Mouse (Mus musculus) embryonic facial prominence, embryonic 13.5 days (tissue): Measurements from ENCODE around the gene Ttll3. TPM values are rescaled to one million over a fixed set of nuclear protein-coding genes. Genes with fewer than 3 reads are reported as not detected.

Experiments
- ATAC-seq: fragments of 200-750 bp; cut with Nextera tagmentation; 2 replicates; pipeline ENCODE4 v1.8.0; 2017; ENCODE audit warnings: low read depth; ENCODE audit not compliant: insufficient number of reproducible peaks, insufficient read depth, low FRiP score, low TSS enrichment
- H3K27ac ChIP-seq: fragments of 300-500 bp; sonication (generic); 2 replicates; pipeline ENCODE4 v1.5.1; 2015; ENCODE audit warnings: moderate library complexity, mild to moderate bottlenecking, inconsistent platforms
- H3K27me3 ChIP-seq: fragments of 300-500 bp; sonication (generic); 2 replicates; pipeline ENCODE4 v1.6.1; 2015; ENCODE audit warnings: mild to moderate bottlenecking, inconsistent platforms
- H3K36me3 ChIP-seq: fragments of 300-500 bp; sonication (generic); 2 replicates; pipeline ENCODE4 v1.6.1; 2015; ENCODE audit warnings: mild to moderate bottlenecking, inconsistent platforms
- H3K4me1 ChIP-seq: fragments of 300-500 bp; sonication (generic); 2 replicates; pipeline ENCODE4 v1.6.1; 2015; ENCODE audit warnings: inconsistent platforms
- H3K4me2 ChIP-seq: fragments of 300-500 bp; sonication (generic); 2 replicates; pipeline ENCODE4 v1.6.1; 2015; ENCODE audit warnings: moderate library complexity, mild to moderate bottlenecking, inconsistent platforms
- H3K4me3 ChIP-seq: fragments of 300-500 bp; sonication (generic); 2 replicates; pipeline ENCODE4 v1.5.1; 2015; ENCODE audit warnings: mild to moderate bottlenecking, inconsistent platforms
- H3K9ac ChIP-seq: fragments of 300-500 bp; sonication (generic); 2 replicates; pipeline ENCODE4 v1.6.1; 2015; ENCODE audit warnings: mild to moderate bottlenecking, inconsistent platforms
- H3K9me3 ChIP-seq: fragments of 300-500 bp; sonication (generic); 2 replicates; pipeline ENCODE4 v1.6.1; 2016; ENCODE audit warnings: inconsistent platforms
- WGBS: fragments of 180-500 bp; shearing (Covaris S2); methylation state at CpG from one replicate; pipeline ENCODE4 v1.1.7; 2015; ENCODE audit warnings: mixed read lengths; 5-methylcytosine and 5-hydroxymethylcytosine counted together
- polyA plus RNA-seq: library from polyadenylated mRNA; unstranded; fragments of >200 nt; fragmentation: Nextera tagmentation; extraction: Ambion mirVana; gene quantifications from 2 replicates; pipeline ENCODE4 v1.2.1, GENCODE M21; 2015

Gene Ttll3
- polyA plus RNA-seq, 1 experiment from 2014 or later: 5.3 TPM

GRCm38 (mm10) chr6:113427397-113427796 is 38.3 kb downstream of the Ttll3 start:
- Histone ChIP-seq H3K9ac (no peak overlapping the region), H3K4me3 (no peak overlapping the region), H3K27ac (no peak overlapping the region), H3K27me3 (no peaks in the 10 kb centered on the region), H3K4me2 (no peak overlapping the region), H3K36me3 (no peaks in the 10 kb centered on the region), H3K4me1 (no peaks in the 10 kb centered on the region), H3K9me3 (no peaks in the 10 kb centered on the region)
- no peak for ATAC-seq
- 62% methylated on average over 3 of the region's 3 CpGs for WGBS

DNA sequence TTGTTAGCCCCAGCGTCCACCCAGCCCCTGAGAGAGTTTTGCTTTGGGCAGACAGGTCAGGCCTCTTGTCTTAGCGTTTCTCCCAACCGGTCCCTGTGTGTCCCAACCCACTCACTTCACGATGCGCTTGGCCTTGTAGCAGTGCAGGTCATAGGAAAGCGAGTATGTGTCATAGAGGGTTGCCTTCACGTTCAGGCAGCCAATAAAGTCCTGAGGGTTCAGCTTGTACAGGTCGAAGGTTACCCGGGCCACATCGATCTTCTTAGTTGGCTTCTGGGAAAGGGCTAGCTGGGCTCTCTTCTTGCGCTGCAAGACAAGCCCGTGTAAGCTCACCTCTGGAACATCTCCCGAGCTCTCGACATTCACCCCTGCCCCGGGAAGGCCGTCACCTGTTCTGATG is 38.9 kb downstream of the Ttll3 start:
- Histone ChIP-seq H3K4me1 (no peaks in the 10 kb centered on the region), H3K27me3 (no peaks in the 10 kb centered on the region), H3K36me3 (no peaks in the 10 kb centered on the region), H3K4me3 (no peak overlapping the region), H3K9me3 (no peaks in the 10 kb centered on the region), H3K27ac (no peak overlapping the region), H3K4me2 (no peak overlapping the region), H3K9ac (no peak overlapping the region)
- ATAC-seq: no peak
- WGBS: 93% methylated on average over 16 of the region's 16 CpGs

- no peak overlapping the region for H3K27ac ChIP-seq
- H3K9ac ChIP-seq: no peak overlapping the region
- no peaks in the 10 kb centered on the region for H3K4me1 ChIP-seq
- H3K36me3 ChIP-seq: no peaks in the 10 kb centered on the region
- no peaks in the 10 kb centered on the region for H3K9me3 ChIP-seq
- no peak overlapping the region for H3K4me3 ChIP-seq
- no peak overlapping the region for H3K4me2 ChIP-seq
- WGBS: 74% methylated on average over 3 of the region's 3 CpGs
- H3K27me3 ChIP-seq: no peaks in the 10 kb centered on the region
- no peak for ATAC-seq
Measured at GRCm38 (mm10) chr6:113429965-113430364, 40.9 kb downstream of the Ttll3 start.

- Histone ChIP-seq H3K27ac (no peak overlapping the region), H3K4me2 (no peak overlapping the region), H3K27me3 (no peaks in the 10 kb centered on the region), H3K4me3 (no peak overlapping the region), H3K36me3 (no peaks in the 10 kb centered on the region), H3K4me1 (no peaks in the 10 kb centered on the region), H3K9ac (no peak overlapping the region), H3K9me3 (no peaks in the 10 kb centered on the region)
- 61% methylated on average over 3 of the region's 3 CpGs for WGBS
- no peak for ATAC-seq
Measured at GRCm38 (mm10) chr6:113430846-113431245, 41.8 kb downstream of the Ttll3 start.

- H3K9ac ChIP-seq: no peak overlapping the region
- no peak for ATAC-seq
- H3K36me3 ChIP-seq: no peaks in the 10 kb centered on the region
- 53% methylated on average over 3 of the region's 3 CpGs for WGBS
- no peaks in the 10 kb centered on the region for H3K27me3 ChIP-seq
- H3K4me2 ChIP-seq: no peak overlapping the region
- no peak overlapping the region for H3K27ac ChIP-seq
- no peaks in the 10 kb centered on the region for H3K9me3 ChIP-seq
- no peak overlapping the region for H3K4me3 ChIP-seq
- no peaks in the 10 kb centered on the region for H3K4me1 ChIP-seq
Measured at GRCm38 (mm10) chr6:113431801-113432200, 42.7 kb downstream of the Ttll3 start.

DNA sequence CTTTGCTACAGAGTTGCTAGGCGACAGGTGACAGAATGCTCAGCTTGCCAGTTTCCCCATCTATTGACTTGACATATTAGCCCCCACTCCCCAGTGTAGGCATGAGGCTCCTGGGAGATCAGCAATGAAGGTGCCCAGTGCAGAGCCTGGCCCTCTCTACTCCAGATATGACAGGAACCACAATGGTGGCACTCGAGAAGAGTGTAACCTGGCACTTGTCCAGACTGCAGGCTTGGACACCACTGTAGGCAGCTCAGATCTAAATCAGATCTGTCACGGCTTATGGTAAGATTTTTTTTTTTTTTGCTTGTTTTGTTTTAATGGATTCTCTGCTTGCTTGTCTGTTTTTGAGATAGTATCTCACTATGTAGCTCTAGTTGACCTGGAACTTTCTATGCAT is 44.6 kb downstream of the Ttll3 start:
- 0 out of 2 replicates have a peak, but pooled peaks have one; percentile 59 for ATAC-seq
- Histone ChIP-seq H3K27ac (no peak overlapping the region), H3K27me3 (no peaks in the 10 kb centered on the region), H3K9me3 (no peaks in the 10 kb centered on the region), H3K4me2 (no peak overlapping the region), H3K4me3 (no peak overlapping the region), H3K4me1 (no peaks in the 10 kb centered on the region), H3K36me3 (no peaks in the 10 kb centered on the region), H3K9ac (no peak overlapping the region)
- WGBS: 70% methylated on average over 3 of the region's 3 CpGs

- 82% methylated on average over 7 of the region's 7 CpGs for WGBS
- no peaks in the 10 kb centered on the region for H3K27me3 ChIP-seq
Measured at GRCm38 (mm10) chr6:113434691-113435090, 45.6 kb downstream of the Ttll3 start.

DNA sequence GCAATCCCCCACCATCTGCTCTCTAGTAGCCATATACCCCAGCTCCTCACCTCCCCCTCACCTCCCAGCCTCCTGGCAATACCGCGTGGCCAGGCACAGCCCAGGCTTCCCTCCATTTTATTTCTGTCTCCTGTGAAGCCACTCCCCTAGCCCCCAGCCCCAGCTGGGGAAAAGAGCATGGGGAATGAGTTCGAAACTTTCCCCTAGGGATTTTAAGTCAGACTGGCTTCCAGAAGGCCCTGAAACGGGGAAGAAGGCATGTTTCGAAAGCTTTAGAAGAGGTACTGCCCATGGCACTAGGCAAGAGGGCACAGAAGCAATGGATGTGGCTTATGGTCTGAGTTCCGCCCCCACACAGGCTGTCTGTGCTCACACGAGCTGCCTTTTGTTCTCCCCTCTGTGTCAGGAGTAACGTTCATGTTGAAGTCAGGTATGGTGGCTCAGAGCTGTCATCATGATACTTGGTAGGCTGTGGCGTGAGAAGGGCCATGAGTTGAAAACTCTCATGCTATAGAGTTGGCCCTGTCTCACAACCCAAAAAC is 46.7 kb downstream of the Ttll3 start, which contains the start of gene Cidec:
Cidec (minus strand) TSS at position 97 of the 542 bp plus-strand sequence.
- Histone ChIP-seq H3K4me2 (no peak within 1 kb of the TSS), H3K4me3 (no peak within 1 kb of the TSS), H3K9me3 (no peaks in the 10 kb centered on the region), H3K27me3 (no peaks in the 10 kb centered on the region), H3K36me3 (no peaks in the 10 kb centered on the region), H3K9ac (no peak within 1 kb of the TSS), H3K4me1 (no peaks in the 10 kb centered on the region), H3K27ac (no peak within 1 kb of the TSS)
- WGBS: 76% methylated on average over 9 of the region's 9 CpGs
- no peak for ATAC-seq

More at GRCm38 (mm10) chr6:113434691-113435090, 45.6 kb downstream of the Ttll3 start:
- H3K27ac ChIP-seq: no peak overlapping the region
- no peaks in the 10 kb centered on the region for H3K9me3 ChIP-seq
- no peak overlapping the region for H3K9ac ChIP-seq
- no peak overlapping the region for H3K4me2 ChIP-seq
- no peak overlapping the region for H3K4me3 ChIP-seq
- H3K4me1 ChIP-seq: no peaks in the 10 kb centered on the region
- ATAC-seq: no peak
- no peaks in the 10 kb centered on the region for H3K36me3 ChIP-seq

DNA sequence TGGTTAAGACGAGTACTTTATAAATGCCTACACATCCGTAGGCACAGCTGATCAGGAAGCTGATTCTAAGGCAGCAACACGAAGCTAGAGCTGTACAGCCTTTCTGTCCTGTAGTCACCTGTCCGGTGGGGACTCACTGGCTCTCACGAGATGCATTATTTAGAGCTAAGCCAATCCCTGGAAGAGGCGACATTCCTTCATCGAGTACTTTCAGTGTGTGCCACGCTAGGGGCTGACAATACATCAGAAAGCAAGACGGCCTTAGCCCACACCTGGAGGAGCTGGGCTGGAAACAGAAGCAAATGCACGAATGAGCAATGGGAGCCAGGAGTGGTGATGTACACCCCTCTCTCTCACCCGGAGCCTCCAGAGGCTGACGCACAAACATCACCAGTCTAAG is 48.1 kb downstream of the Ttll3 start:
- WGBS: 76% methylated on average over 12 of the region's 12 CpGs

DNA sequence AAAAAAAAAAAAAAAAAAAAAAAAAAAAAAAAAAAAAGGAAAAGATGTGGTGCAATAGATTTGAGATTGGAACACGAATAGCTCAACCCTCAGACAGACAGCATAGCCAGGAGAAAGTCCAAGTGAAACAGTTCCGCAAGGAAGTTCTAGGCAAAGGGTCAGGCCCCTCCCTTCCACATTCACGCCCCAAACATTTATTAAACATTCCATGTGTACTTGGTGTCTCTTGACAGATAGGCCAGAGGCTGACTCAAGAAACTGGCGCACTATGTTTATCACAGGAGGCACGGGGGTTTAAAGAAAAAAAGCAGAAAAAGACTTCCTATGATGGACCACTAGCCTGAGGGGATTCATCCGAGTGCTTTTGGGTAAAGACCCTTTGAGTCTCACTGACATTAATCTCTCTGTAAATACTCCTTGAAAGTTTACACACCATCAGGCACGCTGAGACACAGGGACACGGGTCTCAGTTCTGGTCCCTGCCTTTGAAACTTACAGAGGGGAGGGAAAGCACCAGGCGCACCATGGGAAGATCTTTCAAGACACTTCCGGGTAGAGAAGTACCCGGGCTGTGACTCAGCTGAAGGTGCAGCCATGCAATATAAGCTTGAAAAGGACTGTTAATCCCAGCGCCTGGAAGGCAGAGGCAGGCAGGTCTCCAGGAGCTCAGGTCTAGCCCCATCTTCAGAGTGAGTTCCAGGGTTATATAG is 49.8 kb downstream of the Ttll3 start:
- Histone ChIP-seq H3K27me3 (no peaks in the 10 kb centered on the region), H3K4me2 (no peak overlapping the region), H3K36me3 (no peaks in the 10 kb centered on the region), H3K4me1 (peaks cover 15% of the 10 kb centered on the region), H3K27ac (no peak overlapping the region), H3K9me3 (no peaks in the 10 kb centered on the region), H3K9ac (no peak overlapping the region), H3K4me3 (no peak overlapping the region)
- ATAC-seq: no peak
- WGBS: 55% methylated on average over 12 of the region's 12 CpGs

More for the DNA sequence above, 48.1 kb downstream of the Ttll3 start:
- H3K27me3 ChIP-seq: no peaks in the 10 kb centered on the region
- ATAC-seq: no peak
- no peak overlapping the region for H3K9ac ChIP-seq
- peaks cover 4% of the 10 kb centered on the region for H3K4me1 ChIP-seq
- H3K4me2 ChIP-seq: no peak overlapping the region
- no peaks in the 10 kb centered on the region for H3K9me3 ChIP-seq
- no peaks in the 10 kb centered on the region for H3K36me3 ChIP-seq
- no peak overlapping the region for H3K27ac ChIP-seq
- no peak overlapping the region for H3K4me3 ChIP-seq

GRCm38 (mm10) chr6:113440686-113441085 is 51.6 kb downstream of the Ttll3 start:
- H3K4me2 ChIP-seq: no peak overlapping the region
- H3K36me3 ChIP-seq: peaks cover 6% of the 10 kb centered on the region
- 80% methylated on average over 3 of the region's 3 CpGs for WGBS
- no peak overlapping the region for H3K4me3 ChIP-seq
- H3K9ac ChIP-seq: no peak overlapping the region
- H3K27me3 ChIP-seq: no peaks in the 10 kb centered on the region
- H3K4me1 ChIP-seq: peaks cover 15% of the 10 kb centered on the region
- H3K9me3 ChIP-seq: no peaks in the 10 kb centered on the region
- H3K27ac ChIP-seq: no peak overlapping the region
- ATAC-seq: no peak

DNA sequence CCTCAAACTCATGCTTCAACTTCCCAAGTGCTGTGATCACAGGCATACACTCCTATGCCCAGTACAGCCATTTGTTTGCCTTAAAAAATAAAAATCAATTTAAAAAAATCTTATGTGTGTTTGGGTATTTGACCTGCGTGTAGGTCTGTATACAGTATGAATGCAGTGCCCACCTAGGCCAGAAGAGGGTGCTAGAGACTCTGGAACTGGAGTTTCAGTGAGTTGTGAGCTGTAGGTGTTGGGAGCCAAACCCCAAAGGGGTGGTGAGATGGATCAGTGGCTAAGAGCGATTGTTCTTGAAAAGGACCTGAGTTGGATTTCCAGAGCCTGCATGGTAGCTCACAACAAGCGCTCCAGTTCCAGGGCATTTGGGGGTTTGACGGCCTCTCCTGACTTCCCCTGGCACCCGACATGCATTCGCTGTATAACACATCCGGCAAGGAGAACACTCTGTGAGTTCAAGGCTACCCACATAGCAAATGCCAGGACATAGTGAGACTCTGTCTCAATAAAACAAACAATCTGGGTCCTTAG is 52.2 kb downstream of the Ttll3 start:
- H3K9me3 ChIP-seq: no peaks in the 10 kb centered on the region
- 54% methylated on average over 7 of the region's 7 CpGs for WGBS
- H3K4me1 ChIP-seq: peaks cover 15% of the 10 kb centered on the region
- no peak overlapping the region for H3K27ac ChIP-seq
- H3K4me2 ChIP-seq: no peak overlapping the region
- H3K9ac ChIP-seq: no peak overlapping the region
- ATAC-seq: no peak
- H3K27me3 ChIP-seq: no peaks in the 10 kb centered on the region
- peaks cover 9% of the 10 kb centered on the region for H3K36me3 ChIP-seq
- H3K4me3 ChIP-seq: no peak overlapping the region
